Mouse (Mus musculus) stomach, postnatal 0 days (tissue): ENCODE data around the gene Phospho1. TPM values are rescaled to one million over a fixed set of nuclear protein-coding genes. Genes with fewer than 3 reads are reported as not detected.
A peak's percentile ranks its signal among the peaks of the same experiment; 100 is the strongest.

ENCODE experiments used
- ATAC-seq: fragments of 200-750 bp; cut with Nextera tagmentation; 2 replicates; pipeline ENCODE4 v1.8.0; 2017; ENCODE audit not compliant: low FRiP score, low TSS enrichment
- DNase-seq: peaks from one replicate; pipeline ENCODE4 v3.0.0-alpha.2; 2016; ENCODE audit warnings: low spot score
- H3K27ac ChIP-seq: fragments of 300-500 bp; sonication (generic); replicated peaks from 2 replicates; pipeline ENCODE4 v1.5.1; 2014; ENCODE audit warnings: mild to moderate bottlenecking, control low read depth
- H3K27me3 ChIP-seq: fragments of 300-500 bp; sonication (generic); 2 replicates; pipeline ENCODE4 v1.6.1; 2014; ENCODE audit warnings: low read length; ENCODE audit not compliant: control insufficient read depth, insufficient read depth
- H3K36me3 ChIP-seq: fragments of 300-500 bp; sonication (generic); 2 replicates; pipeline ENCODE4 v1.6.1; 2014; ENCODE audit warnings: low read length, mixed read lengths; ENCODE audit not compliant: control insufficient read depth, insufficient read depth
- H3K4me1 ChIP-seq: fragments of 300-500 bp; sonication (generic); replicated peaks from 2 replicates; pipeline ENCODE4 v1.6.1; 2014; ENCODE audit warnings: antibody characterized with exemption; ENCODE audit not compliant: control insufficient read depth, insufficient read depth
- H3K4me2 ChIP-seq: fragments of 300-500 bp; sonication (generic); replicated peaks from 2 replicates; pipeline ENCODE4 v1.6.1; 2014; ENCODE audit warnings: low read depth, mild to moderate bottlenecking, control low read depth, moderate library complexity
- H3K4me3 ChIP-seq: fragments of 300-500 bp; sonication (generic); 2 replicates; pipeline ENCODE4 v1.5.1; 2014; ENCODE audit warnings: low read depth, low read length, control low read depth
- H3K9ac ChIP-seq: fragments of 300-500 bp; sonication (generic); 2 replicates; pipeline ENCODE4 v1.6.1; 2014; ENCODE audit warnings: mild to moderate bottlenecking, low read length, control low read depth, mixed read lengths
- H3K9me3 ChIP-seq: fragments of 300-500 bp; sonication (generic); 2 replicates; pipeline ENCODE4 v1.6.1; 2016; ENCODE audit warnings: low read length; ENCODE audit not compliant: control insufficient read depth
- CTCF ChIP-seq: IDR thresholded peaks from 2 replicates; pipeline ENCODE4 v1.5.1; 2016; ENCODE audit warnings: antibody characterized with exemption, low read depth, mild to moderate bottlenecking, moderate library complexity
- EP300 ChIP-seq: optimal IDR thresholded peaks from 2 replicates; pipeline ENCODE3; 2016; ENCODE audit warnings: antibody characterized with exemption
- WGBS: fragments of 180-500 bp; shearing (Covaris S2); extraction: QIAGEN DNeasy Blood & Tissue Kit; methylation state at CpG from one replicate; pipeline ENCODE4 v1.1.7; 2014; 5-methylcytosine and 5-hydroxymethylcytosine counted together
- polyA plus RNA-seq: library from polyadenylated mRNA; unstranded; fragments of >200 nt; fragmentation: Nextera tagmentation; extraction: Ambion mirVana; gene quantifications from 2 replicates; pipeline ENCODE4 v1.2.1, GENCODE M21; 2015

The Phospho1 gene
- polyA plus RNA-seq, 1 experiment from 2014 or later = 0.45 TPM

DNA sequence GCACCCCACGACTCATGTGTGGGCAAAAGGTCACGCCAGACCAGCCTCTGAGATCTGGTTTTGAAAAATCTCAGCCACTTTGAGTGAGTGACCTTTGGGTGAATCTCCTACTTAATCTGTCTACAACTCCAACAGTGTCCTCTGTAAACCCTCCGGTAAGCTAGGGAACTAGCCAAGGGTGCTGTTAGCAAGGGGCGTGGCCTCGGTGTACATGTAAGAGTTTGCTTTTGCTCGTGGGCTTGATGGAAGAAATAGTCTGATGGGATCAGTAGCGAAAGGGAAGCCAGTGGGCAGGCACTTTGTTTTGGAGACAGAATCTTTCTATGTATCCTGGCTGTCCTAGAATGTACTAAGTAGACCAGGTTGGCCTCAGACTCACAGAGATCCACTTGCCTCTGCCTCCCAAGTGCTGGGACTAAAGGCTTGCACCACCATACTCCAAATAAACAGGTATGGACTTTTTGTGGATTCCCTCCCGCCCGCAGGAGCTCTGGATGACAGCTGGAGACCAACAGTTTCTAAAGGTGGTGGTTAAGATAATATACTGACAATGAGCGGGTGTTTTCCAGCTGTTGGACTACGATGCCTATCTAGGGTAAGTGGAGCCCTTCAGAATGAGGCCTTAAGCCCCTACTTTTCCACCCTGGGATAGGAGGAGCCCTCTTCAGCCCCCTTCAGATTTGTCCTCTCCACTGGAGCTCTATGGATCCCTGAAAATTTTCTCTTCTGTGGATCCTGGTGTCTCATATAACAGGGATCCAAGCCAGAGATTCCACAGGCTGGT is 4.1 kb downstream of the Phospho1 start:
- TF ChIP-seq CTCF (no peak), EP300 (no peak)

DNA sequence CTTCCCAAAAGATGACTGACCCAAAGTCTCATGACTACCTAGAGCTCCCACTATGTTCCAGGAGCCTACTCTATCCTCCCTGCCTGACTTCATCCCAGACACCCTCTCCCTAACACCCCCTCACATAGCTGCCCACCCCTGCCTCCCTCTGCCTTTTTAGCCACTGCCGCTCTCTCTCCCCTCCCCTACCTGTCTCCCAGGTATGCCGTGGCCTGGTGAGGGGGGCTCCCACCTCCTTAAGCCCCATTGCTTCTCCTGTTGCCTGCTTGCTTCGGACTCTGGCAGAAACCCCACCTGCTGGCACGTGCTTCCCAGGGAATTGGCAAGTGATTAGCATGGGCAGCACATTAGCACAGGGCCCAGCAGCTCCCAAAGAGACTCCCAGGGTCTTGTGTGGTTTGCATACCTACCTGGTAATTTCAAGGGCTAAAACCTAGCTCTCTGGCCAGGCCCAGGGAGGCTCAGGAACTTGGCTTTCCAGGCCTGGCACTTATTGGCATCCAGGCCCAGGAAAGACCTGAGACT is 5.3 kb downstream of the Phospho1 start:
- WGBS = 45% methylated on average over 4 of the region's 4 CpGs
- peaks cover 14% of the 10 kb centered on the region; the same call in 1 of the 2 replicates for H3K27me3 ChIP-seq
- DNase-seq (no peak), ATAC-seq (no peak)
- no peak overlapping the region for H3K27ac ChIP-seq
- TF ChIP-seq EP300 (no peak), CTCF (no peak)
- peaks cover 5% of the 10 kb centered on the region for H3K4me1 ChIP-seq
- H3K9me3 ChIP-seq = no peaks in the 10 kb centered on the region
- H3K4me3 ChIP-seq = no peak overlapping the region
- no peak overlapping the region for H3K9ac ChIP-seq
- H3K36me3 ChIP-seq = 0 out of 2 replicates have a peak, but pooled peaks cover 2% of the 10 kb centered on the region
- no peak overlapping the region for H3K4me2 ChIP-seq

More for the DNA sequence above, 4.1 kb downstream of the Phospho1 start:
- Histone ChIP-seq H3K4me2 (no peak overlapping the region), H3K4me3 (no peak overlapping the region), H3K9me3 (no peaks in the 10 kb centered on the region), H3K27me3 (peaks cover 14% of the 10 kb centered on the region; the same call in 1 of the 2 replicates), H3K27ac (no peak overlapping the region), H3K4me1 (peaks cover 5% of the 10 kb centered on the region), H3K36me3 (0 out of 2 replicates have a peak, but pooled peaks cover 2% of the 10 kb centered on the region), H3K9ac (no peak overlapping the region)
- WGBS = 69% methylated on average over 11 of the region's 11 CpGs
- no peak for DNase-seq
- ATAC-seq = no peak

DNA sequence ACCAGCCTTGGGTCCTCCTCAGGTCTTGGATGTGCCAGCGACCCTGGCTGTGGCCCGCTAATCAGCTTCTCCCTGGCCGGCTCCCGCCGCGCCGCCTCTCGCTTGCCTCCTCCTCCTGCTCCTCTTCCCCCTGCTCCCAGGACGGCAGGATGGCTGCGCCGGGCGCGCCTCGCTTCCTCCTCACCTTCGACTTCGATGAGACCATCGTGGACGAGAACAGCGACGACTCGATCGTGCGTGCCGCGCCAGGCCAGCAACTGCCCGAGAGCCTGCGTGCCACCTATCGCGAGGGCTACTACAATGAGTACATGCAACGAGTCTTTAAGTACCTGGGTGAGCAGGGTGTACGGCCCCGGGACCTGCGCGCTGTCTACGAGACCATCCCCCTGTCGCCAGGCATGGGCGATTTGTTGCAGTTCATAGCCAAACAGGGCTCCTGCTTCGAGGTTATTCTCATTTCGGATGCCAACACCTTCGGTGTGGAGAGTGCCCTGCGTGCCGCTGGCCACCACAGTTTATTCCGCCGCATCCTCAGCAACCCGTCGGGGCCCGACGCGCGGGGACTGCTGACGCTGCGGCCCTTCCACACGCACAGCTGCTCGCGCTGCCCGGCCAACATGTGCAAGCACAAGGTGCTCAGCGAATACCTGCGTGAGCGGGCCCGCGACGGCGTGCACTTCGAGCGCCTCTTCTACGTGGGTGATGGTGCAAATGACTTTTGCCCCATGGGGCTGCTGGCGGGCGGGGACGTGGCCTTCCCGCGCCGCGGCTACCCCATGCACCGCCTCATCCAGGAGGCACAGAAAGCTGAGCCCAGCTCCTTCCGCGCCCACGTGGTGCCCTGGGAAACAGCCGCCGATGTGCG is 6.3 kb downstream of the Phospho1 start:
- TF ChIP-seq EP300 (no peak), CTCF (no peak)
- ATAC-seq (peak; percentile 14; the same call in 1 of the 2 replicates), DNase-seq (no peak)
- Histone ChIP-seq H3K4me2 (peak overlapping the region; percentile 49), H3K9me3 (no peaks in the 10 kb centered on the region), H3K4me3 (peak overlapping the region; percentile 35), H3K9ac (peak overlapping the region; percentile 31; the same call in 1 of the 2 replicates), H3K4me1 (peaks cover 5% of the 10 kb centered on the region), H3K27ac (no peak overlapping the region), H3K27me3 (peaks cover 14% of the 10 kb centered on the region; the same call in 1 of the 2 replicates), H3K36me3 (0 out of 2 replicates have a peak, but pooled peaks cover 2% of the 10 kb centered on the region)
- 6% methylated on average over 80 of the region's 80 CpGs for WGBS

DNA sequence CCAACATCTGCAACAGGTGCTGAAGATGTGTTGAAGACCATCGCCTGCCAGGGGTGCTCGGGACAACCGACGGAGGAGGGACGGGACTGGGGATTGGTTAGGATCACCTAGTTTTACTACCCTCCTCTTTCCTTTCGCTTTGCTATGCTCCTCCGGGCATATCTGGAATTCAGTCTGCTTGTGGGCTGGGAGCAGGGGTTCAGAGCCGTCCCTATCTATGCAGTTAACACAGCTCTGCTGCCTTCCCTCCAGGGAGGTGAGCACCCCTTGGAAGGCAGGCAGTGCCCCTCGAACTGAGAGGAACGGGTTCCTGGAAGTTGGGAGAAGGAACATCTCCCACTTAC is 6.9 kb downstream of the Phospho1 start:
- H3K4me1 ChIP-seq = peaks cover 5% of the 10 kb centered on the region
- ATAC-seq (no peak), DNase-seq (no peak)
- WGBS = 12% methylated on average over 10 of the region's 10 CpGs
- TF ChIP-seq CTCF = no peak
- TF ChIP-seq EP300 = no peak
- 0 out of 2 replicates have a peak, but pooled peaks cover 2% of the 10 kb centered on the region for H3K36me3 ChIP-seq
- H3K4me3 ChIP-seq = peak overlapping the region; percentile 35
- peaks cover 14% of the 10 kb centered on the region; the same call in 1 of the 2 replicates for H3K27me3 ChIP-seq
- no peaks in the 10 kb centered on the region for H3K9me3 ChIP-seq
- peak overlapping the region; percentile 49 for H3K4me2 ChIP-seq
- H3K27ac ChIP-seq = no peak overlapping the region
- H3K9ac ChIP-seq = peak overlapping the region; percentile 31; the same call in 1 of the 2 replicates

DNA sequence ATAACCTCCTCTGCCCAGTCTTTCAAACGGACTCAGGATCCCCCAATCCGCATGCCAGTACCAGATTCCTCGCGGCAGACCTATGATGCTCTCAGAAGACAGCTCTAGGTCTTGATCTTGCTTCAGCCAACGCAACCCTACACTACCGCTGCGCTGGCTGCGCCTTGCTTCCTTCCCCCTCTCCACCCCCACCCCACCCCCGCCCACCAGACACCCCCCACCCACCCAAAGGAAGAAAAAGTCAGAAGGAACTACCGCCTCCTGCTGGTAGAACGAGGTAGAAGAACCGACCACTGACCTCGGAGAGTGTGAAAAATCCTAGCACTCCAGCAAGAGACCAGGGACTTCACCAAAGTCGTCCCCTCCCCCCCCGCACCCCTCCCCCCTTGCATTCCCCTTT is 7.3 kb downstream of the Phospho1 start:
- H3K27ac ChIP-seq = no peak overlapping the region
- peaks cover 5% of the 10 kb centered on the region for H3K4me1 ChIP-seq
- H3K27me3 ChIP-seq = peaks cover 14% of the 10 kb centered on the region; the same call in 1 of the 2 replicates
- 0 out of 2 replicates have a peak, but pooled peaks cover 2% of the 10 kb centered on the region for H3K36me3 ChIP-seq
- H3K9ac ChIP-seq = no peak overlapping the region
- TF ChIP-seq CTCF = peak; percentile 47
- no peak for TF ChIP-seq EP300
- H3K4me3 ChIP-seq = peak overlapping the region; percentile 35
- H3K9me3 ChIP-seq = no peaks in the 10 kb centered on the region
- ATAC-seq = no peak
- DNase-seq = no peak
- WGBS = 18% methylated on average over 14 of the region's 15 CpGs
- peak overlapping the region; percentile 49; the same call in 1 of the 2 replicates for H3K4me2 ChIP-seq
